Mouse (Mus musculus) myocyte (in vitro differentiated cells): ENCODE results near the gene Ankfy1.

Experiments used
- CEBPB ChIP-seq: IDR thresholded peaks from 2 replicates; pipeline ENCODE4 v1.6.1; 2011; ENCODE audit warnings: mild to moderate bottlenecking, moderate library complexity; ENCODE audit not compliant: poor library complexity, insufficient read depth, severe bottlenecking
- E2F4 ChIP-seq: IDR thresholded peaks from one replicate; pipeline ENCODE4 v1.6.1; 2011; ENCODE audit warnings: mild to moderate bottlenecking, control low read depth, moderate library complexity; ENCODE audit not compliant: insufficient read depth
- MAX ChIP-seq: IDR thresholded peaks from one replicate; pipeline ENCODE4 v1.6.1; 2011; ENCODE audit warnings: low read depth, mild to moderate bottlenecking, control low read depth
- MYOD1 ChIP-seq, 3 experiments: IDR thresholded peaks; one replicate each; pipeline ENCODE4 v1.6.1; 2011; ENCODE audit warnings: control low read depth in 2 of 3, low read depth in 2 of 3, mild to moderate bottlenecking in 2 of 3, moderate library complexity in 1 of 3; ENCODE audit not compliant: insufficient read length in 2 of 3, control insufficient read depth in 1 of 3
- MYOG ChIP-seq, 3 experiments: IDR thresholded peaks; one replicate each; pipeline ENCODE4 v1.6.1; 2011; ENCODE audit warnings: control low read depth in 2 of 3, low read depth in 2 of 3, mild to moderate bottlenecking in 2 of 3; ENCODE audit not compliant: insufficient read length in 2 of 3, control insufficient read depth in 1 of 3, insufficient read depth in 1 of 3
- POLR2A ChIP-seq: IDR thresholded peaks from one replicate; pipeline ENCODE4 v1.6.1; 2011; ENCODE audit warnings: low read depth, mild to moderate bottlenecking, control low read depth, moderate library complexity; ENCODE audit not compliant: insufficient read length
- POLR2AphosphoS2 ChIP-seq: IDR thresholded peaks from one replicate; pipeline ENCODE4 v1.6.1; 2011; ENCODE audit warnings: low read depth, control low read depth; ENCODE audit not compliant: insufficient read length
- REST ChIP-seq: IDR thresholded peaks from one replicate; pipeline ENCODE4 v1.6.1; 2011; ENCODE audit warnings: mild to moderate bottlenecking, control low read depth, moderate library complexity; ENCODE audit not compliant: insufficient read depth, insufficient read length
- SRF ChIP-seq: IDR thresholded peaks from one replicate; pipeline ENCODE4 v1.6.1; 2011; ENCODE audit warnings: low read depth; ENCODE audit not compliant: control insufficient read depth, insufficient read length
- TCF12 ChIP-seq: IDR thresholded peaks from one replicate; pipeline ENCODE4 v1.6.1; 2011; ENCODE audit warnings: mild to moderate bottlenecking, control low read depth; ENCODE audit not compliant: poor library complexity, insufficient read depth, severe bottlenecking
- TCF3 ChIP-seq: IDR thresholded peaks from one replicate; pipeline ENCODE4 v1.6.1; 2011; ENCODE audit warnings: low read depth, control low read depth; ENCODE audit not compliant: insufficient read length
- USF1 ChIP-seq: IDR thresholded peaks from one replicate; pipeline ENCODE4 v1.6.1; 2011; ENCODE audit warnings: low read depth, mild to moderate bottlenecking, control low read depth, moderate library complexity

- TF ChIP-seq POLR2AphosphoS2 (no peak), MYOG (IDR thresholded peaks at IDR 0.05; ENCODE audit: control insufficient read depth in 1 of 3, insufficient read depth in 1 of 3, insufficient read length in 2 of 3, low read depth in 2 of 3) (no peak), TCF12 (no peak), TCF3 (no peak), REST (no peak), POLR2A (no peak), SRF (no peak), CEBPB (no peak), MAX (no peak), USF1 (no peak), MYOD1 (IDR thresholded peaks at IDR 0.05; ENCODE audit: control insufficient read depth in 1 of 3, insufficient read length in 2 of 3, low read depth in 2 of 3) (no peak), E2F4 (no peak)
Observed at GRCm38 (mm10) chr11:72803038-72803437, 113.2 kb downstream of the Ankfy1 start.
